Mouse (Mus musculus): Measurements from ENCODE around the gene Klhl26. TPM values are rescaled to one million over a fixed set of nuclear protein-coding genes. Genes with fewer than 3 reads are reported as not detected.

Klhl26 gene
- polyA plus RNA-seq, 1 experiment from 2014 or later, result 19.5 TPM

GRCm38 (mm10) chr8:70468733-70469132, 8.0 kb downstream of the Klhl26 start:
- no peak overlapping the region for H3K4me3 ChIP-seq (ENCODE audit: low read depth, low read length)
- DNase-seq (ENCODE audit: low spot score) (no peak), ATAC-seq (replicated peaks; ENCODE audit: low FRiP score, low TSS enrichment, low read depth) (no peak)
- no peaks in the 10 kb centered on the region for H3K9me3 ChIP-seq (ENCODE audit: control insufficient read depth, low read length)
- H3K36me3 ChIP-seq (ENCODE audit: control insufficient read depth, insufficient read depth, low read length), result peaks cover 6% of the 10 kb centered on the region; the same call in 1 of the 2 replicates
- WGBS, result 91% methylated on average over 4 of the region's 4 CpGs
- no peaks in the 10 kb centered on the region for H3K27me3 ChIP-seq (replicated peaks; ENCODE audit: control insufficient read depth, insufficient read depth, low read length)
- 0 out of 2 replicates have a peak, but pooled peaks cover 4% of the 10 kb centered on the region for H3K4me1 ChIP-seq (replicated peaks; ENCODE audit: control insufficient read depth, insufficient read depth, low read length)
- no peak overlapping the region for H3K27ac ChIP-seq (ENCODE audit: low read depth)
- H3K9ac ChIP-seq (ENCODE audit: low read length), result no peak overlapping the region
- no peak overlapping the region for H3K4me2 ChIP-seq (ENCODE audit: low read length)

GRCm38 (mm10) chr8:70467907-70468306, 8.9 kb downstream of the Klhl26 start:
- no peak overlapping the region for H3K27ac ChIP-seq (ENCODE audit: low read depth)
- WGBS, result 58% methylated on average over 1 of the region's 1 CpGs
- no peaks in the 10 kb centered on the region for H3K9me3 ChIP-seq (ENCODE audit: control insufficient read depth, low read length)
- no peaks in the 10 kb centered on the region for H3K27me3 ChIP-seq (replicated peaks; ENCODE audit: control insufficient read depth, insufficient read depth, low read length)
- no peak overlapping the region for H3K9ac ChIP-seq (ENCODE audit: low read length)
- no peak overlapping the region for H3K4me3 ChIP-seq (ENCODE audit: low read depth, low read length)
- H3K4me1 ChIP-seq (replicated peaks; ENCODE audit: control insufficient read depth, insufficient read depth, low read length), result 0 out of 2 replicates have a peak, but pooled peaks cover 4% of the 10 kb centered on the region
- ATAC-seq (replicated peaks; ENCODE audit: low FRiP score, low TSS enrichment, low read depth) (no peak), DNase-seq (ENCODE audit: low spot score) (no peak)
- no peak overlapping the region for H3K4me2 ChIP-seq (ENCODE audit: low read length)
- H3K36me3 ChIP-seq (ENCODE audit: control insufficient read depth, insufficient read depth, low read length), result peaks cover 6% of the 10 kb centered on the region; the same call in 1 of the 2 replicates

DNA sequence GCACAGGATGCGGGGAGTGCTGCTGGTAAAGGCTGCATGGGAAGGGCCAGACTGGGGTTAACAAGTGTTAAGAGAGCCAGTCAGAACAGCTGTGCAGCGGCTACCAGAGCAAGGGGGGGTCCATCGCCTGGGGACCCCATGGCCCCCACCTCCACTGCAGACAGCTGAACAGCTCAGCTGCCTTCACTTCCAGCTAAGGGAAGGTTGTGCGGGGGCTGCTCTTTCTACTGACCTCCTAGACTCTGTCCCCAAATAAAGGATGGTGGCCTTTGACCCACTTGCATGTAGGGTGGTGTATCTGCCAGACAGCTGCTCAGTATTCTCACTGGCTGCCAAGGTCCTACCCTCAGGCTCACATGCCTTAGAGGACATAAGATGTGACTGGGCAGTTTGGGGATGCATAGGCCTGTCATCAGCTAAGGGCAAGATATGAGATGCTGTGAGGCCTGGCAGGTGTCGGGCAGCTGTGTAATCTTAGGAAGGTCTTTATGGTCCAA, 9.5 kb downstream of the Klhl26 start:
- ATAC-seq (replicated peaks; ENCODE audit: low FRiP score, low TSS enrichment, low read depth), result no peak
- Histone ChIP-seq H3K4me1 (replicated peaks; ENCODE audit: control insufficient read depth, insufficient read depth, low read length) (0 out of 2 replicates have a peak, but pooled peaks cover 4% of the 10 kb centered on the region), H3K36me3 (ENCODE audit: control insufficient read depth, insufficient read depth, low read length) (peaks cover 6% of the 10 kb centered on the region; the same call in 1 of the 2 replicates), H3K9ac (ENCODE audit: low read length) (no peak overlapping the region), H3K4me2 (ENCODE audit: low read length) (no peak overlapping the region), H3K27ac (ENCODE audit: low read depth) (no peak overlapping the region), H3K27me3 (replicated peaks; ENCODE audit: control insufficient read depth, insufficient read depth, low read length) (no peaks in the 10 kb centered on the region), H3K9me3 (ENCODE audit: control insufficient read depth, low read length) (no peaks in the 10 kb centered on the region), H3K4me3 (ENCODE audit: low read depth, low read length) (no peak overlapping the region)
- 63% methylated on average over 5 of the region's 5 CpGs for WGBS
- DNase-seq (ENCODE audit: low spot score), result no peak

DNA sequence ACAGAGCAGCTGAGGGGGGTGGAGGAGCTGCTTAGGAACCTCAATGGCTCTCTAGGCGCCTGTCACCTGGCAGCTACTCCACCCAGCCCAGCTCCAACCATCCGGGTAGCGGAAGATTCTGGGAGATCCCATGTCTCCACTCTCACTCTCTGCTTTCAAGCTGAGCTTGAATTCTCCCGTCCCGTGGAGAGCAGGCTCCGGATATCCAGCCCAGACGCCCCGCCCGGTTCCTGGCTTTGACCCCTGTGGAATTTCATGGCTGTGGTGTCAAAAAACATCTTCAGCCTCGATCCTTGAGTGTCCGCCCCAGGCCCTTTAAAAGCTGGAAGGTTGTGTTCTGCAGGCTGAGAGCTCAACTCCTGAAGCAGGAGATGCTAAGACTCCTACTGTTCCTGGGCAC, 10.0 kb downstream of the Klhl26 start:
- Histone ChIP-seq H3K27ac (ENCODE audit: low read depth) (no peak overlapping the region), H3K9ac (ENCODE audit: low read length) (no peak overlapping the region), H3K9me3 (ENCODE audit: control insufficient read depth, low read length) (no peaks in the 10 kb centered on the region), H3K4me1 (replicated peaks; ENCODE audit: control insufficient read depth, insufficient read depth, low read length) (0 out of 2 replicates have a peak, but pooled peaks cover 4% of the 10 kb centered on the region), H3K36me3 (ENCODE audit: control insufficient read depth, insufficient read depth, low read length) (peaks cover 6% of the 10 kb centered on the region; the same call in 1 of the 2 replicates), H3K4me3 (ENCODE audit: low read depth, low read length) (no peak overlapping the region), H3K27me3 (replicated peaks; ENCODE audit: control insufficient read depth, insufficient read depth, low read length) (no peaks in the 10 kb centered on the region), H3K4me2 (ENCODE audit: low read length) (no peak overlapping the region)
- no peak for DNase-seq (ENCODE audit: low spot score)
- 53% methylated on average over 11 of the region's 11 CpGs for WGBS
- no peak for ATAC-seq (replicated peaks; ENCODE audit: low FRiP score, low TSS enrichment, low read depth)

DNA sequence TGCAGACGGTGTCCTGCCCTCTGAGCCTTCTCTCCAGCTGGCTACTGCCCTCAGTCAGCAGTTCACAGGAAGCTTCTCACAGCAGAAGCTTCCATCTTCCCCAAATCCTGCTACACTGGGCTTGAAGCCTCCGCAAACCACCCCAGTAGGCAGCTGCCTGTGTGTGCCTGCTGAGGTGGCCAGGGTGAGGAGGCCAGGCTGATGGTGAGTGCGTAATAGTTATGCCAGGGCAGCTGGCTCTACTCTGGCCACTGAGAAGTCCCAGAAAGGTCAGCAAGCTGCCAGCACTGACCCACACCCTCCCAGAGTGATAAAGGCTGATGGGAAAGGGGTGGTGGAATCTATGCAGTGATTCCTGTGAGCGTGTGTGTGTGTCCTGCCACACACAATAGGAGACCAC, 10.5 kb downstream of the Klhl26 start:
- no peak overlapping the region for H3K4me2 ChIP-seq (ENCODE audit: low read length)
- 89% methylated on average over 4 of the region's 4 CpGs for WGBS
- H3K36me3 ChIP-seq (ENCODE audit: control insufficient read depth, insufficient read depth, low read length), result peaks cover 6% of the 10 kb centered on the region; the same call in 1 of the 2 replicates
- no peak for ATAC-seq (replicated peaks; ENCODE audit: low FRiP score, low TSS enrichment, low read depth)
- no peak overlapping the region for H3K4me3 ChIP-seq (ENCODE audit: low read depth, low read length)
- no peak for DNase-seq (ENCODE audit: low spot score)
- H3K27me3 ChIP-seq (replicated peaks; ENCODE audit: control insufficient read depth, insufficient read depth, low read length), result no peaks in the 10 kb centered on the region
- no peaks in the 10 kb centered on the region for H3K9me3 ChIP-seq (ENCODE audit: control insufficient read depth, low read length)
- H3K27ac ChIP-seq (ENCODE audit: low read depth), result no peak overlapping the region
- H3K4me1 ChIP-seq (replicated peaks; ENCODE audit: control insufficient read depth, insufficient read depth, low read length), result 0 out of 2 replicates have a peak, but pooled peaks cover 4% of the 10 kb centered on the region
- H3K9ac ChIP-seq (ENCODE audit: low read length), result no peak overlapping the region

- H3K27ac ChIP-seq (ENCODE audit: low read depth), result no peak overlapping the region
- DNase-seq (ENCODE audit: low spot score), result no peak
- H3K36me3 ChIP-seq (ENCODE audit: control insufficient read depth, insufficient read depth, low read length), result peaks cover 6% of the 10 kb centered on the region; the same call in 1 of the 2 replicates
- 92% methylated on average over 4 of the region's 4 CpGs for WGBS
- H3K9ac ChIP-seq (ENCODE audit: low read length), result no peak overlapping the region
- H3K27me3 ChIP-seq (replicated peaks; ENCODE audit: control insufficient read depth, insufficient read depth, low read length), result no peaks in the 10 kb centered on the region
- no peak overlapping the region for H3K4me2 ChIP-seq (ENCODE audit: low read length)
- H3K9me3 ChIP-seq (ENCODE audit: control insufficient read depth, low read length), result no peaks in the 10 kb centered on the region
- 0 out of 2 replicates have a peak, but pooled peaks cover 4% of the 10 kb centered on the region for H3K4me1 ChIP-seq (replicated peaks; ENCODE audit: control insufficient read depth, insufficient read depth, low read length)
- H3K4me3 ChIP-seq (ENCODE audit: low read depth, low read length), result no peak overlapping the region
- no peak for ATAC-seq (replicated peaks; ENCODE audit: low FRiP score, low TSS enrichment, low read depth)
These were observed 11.1 kb downstream of the Klhl26 start for GRCm38 (mm10) chr8:70465701-70466100.

- Histone ChIP-seq H3K4me1 (replicated peaks; ENCODE audit: control insufficient read depth, insufficient read depth, low read length) (0 out of 2 replicates have a peak, but pooled peaks cover 4% of the 10 kb centered on the region), H3K4me3 (ENCODE audit: low read depth, low read length) (no peak overlapping the region), H3K36me3 (ENCODE audit: control insufficient read depth, insufficient read depth, low read length) (peaks cover 6% of the 10 kb centered on the region; the same call in 1 of the 2 replicates), H3K4me2 (ENCODE audit: low read length) (no peak overlapping the region), H3K9me3 (ENCODE audit: control insufficient read depth, low read length) (no peaks in the 10 kb centered on the region), H3K27ac (ENCODE audit: low read depth) (no peak overlapping the region), H3K9ac (ENCODE audit: low read length) (no peak overlapping the region), H3K27me3 (replicated peaks; ENCODE audit: control insufficient read depth, insufficient read depth, low read length) (no peaks in the 10 kb centered on the region)
- ATAC-seq (replicated peaks; ENCODE audit: low FRiP score, low TSS enrichment, low read depth) (no peak), DNase-seq (ENCODE audit: low spot score) (no peak)
- WGBS, result 93% methylated on average over 6 of the region's 6 CpGs
These were observed 12.6 kb downstream of the Klhl26 start for GRCm38 (mm10) chr8:70464162-70464561.

DNA sequence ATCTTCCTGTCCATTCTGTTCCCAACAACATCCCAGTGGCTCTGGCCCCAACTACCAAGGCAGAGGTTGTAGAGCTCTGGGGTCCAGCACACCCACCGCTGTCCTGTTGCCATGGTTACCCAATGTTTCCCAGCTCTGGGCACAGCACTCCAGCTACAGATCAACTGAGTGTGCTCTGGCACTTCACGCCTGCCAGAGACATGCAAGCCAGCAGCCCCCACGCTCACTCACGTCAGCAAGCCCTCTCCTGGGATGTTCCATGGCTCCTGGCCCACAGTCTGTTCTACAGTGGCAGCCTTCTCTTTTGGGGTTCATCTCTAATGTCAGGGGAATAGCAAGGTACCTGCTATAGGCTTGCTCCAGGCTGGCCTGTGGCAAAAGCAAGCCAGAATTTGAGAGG, 13.5 kb downstream of the Klhl26 start:
- ATAC-seq (replicated peaks; ENCODE audit: low FRiP score, low TSS enrichment, low read depth) (no peak), DNase-seq (ENCODE audit: low spot score) (no peak)
- H3K4me1 ChIP-seq (replicated peaks; ENCODE audit: control insufficient read depth, insufficient read depth, low read length), result 0 out of 2 replicates have a peak, but pooled peaks cover 4% of the 10 kb centered on the region
- no peaks in the 10 kb centered on the region for H3K9me3 ChIP-seq (ENCODE audit: control insufficient read depth, low read length)
- no peak overlapping the region for H3K27ac ChIP-seq (ENCODE audit: low read depth)
- no peak overlapping the region for H3K4me2 ChIP-seq (ENCODE audit: low read length)
- 74% methylated on average over 4 of the region's 4 CpGs for WGBS
- H3K4me3 ChIP-seq (ENCODE audit: low read depth, low read length), result no peak overlapping the region
- H3K27me3 ChIP-seq (replicated peaks; ENCODE audit: control insufficient read depth, insufficient read depth, low read length), result no peaks in the 10 kb centered on the region
- H3K36me3 ChIP-seq (ENCODE audit: control insufficient read depth, insufficient read depth, low read length), result peaks cover 6% of the 10 kb centered on the region; the same call in 1 of the 2 replicates
- no peak overlapping the region for H3K9ac ChIP-seq (ENCODE audit: low read length)

DNA sequence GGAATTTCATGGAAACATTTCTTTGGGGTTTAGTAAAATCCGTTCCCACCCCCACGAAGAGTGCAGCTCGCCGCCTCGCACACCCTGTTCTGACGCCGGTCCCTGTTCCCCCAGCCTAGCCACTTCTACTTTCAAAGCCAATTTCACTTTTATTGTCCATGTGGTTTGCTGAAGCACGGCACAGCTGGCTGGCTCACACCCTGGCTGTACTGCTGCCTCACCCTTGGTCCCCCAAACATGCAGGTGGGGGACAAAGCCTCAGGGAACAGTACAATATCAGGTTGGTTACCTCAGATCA, 14.3 kb downstream of the Klhl26 start:
- no peak overlapping the region for H3K4me3 ChIP-seq (ENCODE audit: low read depth, low read length)
- H3K4me2 ChIP-seq (ENCODE audit: low read length), result no peak overlapping the region
- 84% methylated on average over 8 of the region's 8 CpGs for WGBS

More for the DNA sequence above, 14.3 kb downstream of the Klhl26 start:
- no peak for DNase-seq (ENCODE audit: low spot score)
- Histone ChIP-seq H3K27me3 (replicated peaks; ENCODE audit: control insufficient read depth, insufficient read depth, low read length) (no peaks in the 10 kb centered on the region), H3K9me3 (ENCODE audit: control insufficient read depth, low read length) (no peaks in the 10 kb centered on the region), H3K4me1 (replicated peaks; ENCODE audit: control insufficient read depth, insufficient read depth, low read length) (0 out of 2 replicates have a peak, but pooled peaks cover 4% of the 10 kb centered on the region), H3K9ac (ENCODE audit: low read length) (no peak overlapping the region), H3K27ac (ENCODE audit: low read depth) (no peak overlapping the region), H3K36me3 (ENCODE audit: control insufficient read depth, insufficient read depth, low read length) (peaks cover 6% of the 10 kb centered on the region; the same call in 1 of the 2 replicates)
- ATAC-seq (replicated peaks; ENCODE audit: low FRiP score, low TSS enrichment, low read depth), result no peak

Measured in intestine, embryonic 14.5 days (tissue).